Mouse (Mus musculus) ES-Bruce4 (cell line): ENCODE measurements around the gene Yipf1.

Experiments
- CTCF ChIP-seq: IDR thresholded peaks from one replicate; pipeline ENCODE4 v1.8.1; 2011; ENCODE audit warnings: low read depth, low read length
- EP300 ChIP-seq: IDR thresholded peaks from 2 replicates; pipeline ENCODE4 v1.6.1; 2011; ENCODE audit warnings: low read depth, low read length; ENCODE audit not compliant: insufficient read depth
- POLR2A ChIP-seq: IDR thresholded peaks from one replicate; pipeline ENCODE4 v1.8.1; 2011; ENCODE audit warnings: low read length; ENCODE audit not compliant: insufficient read depth

- TF ChIP-seq CTCF, result no peak
- TF ChIP-seq EP300, result no peak
- TF ChIP-seq POLR2A, result no peak
Observed at GRCm38 (mm10) chr4:107354543-107354942, 40.4 kb downstream of the Yipf1 start.
